Mouse (Mus musculus): ENCODE results near the gene Ccdc116.

The Ccdc116 gene

DNA sequence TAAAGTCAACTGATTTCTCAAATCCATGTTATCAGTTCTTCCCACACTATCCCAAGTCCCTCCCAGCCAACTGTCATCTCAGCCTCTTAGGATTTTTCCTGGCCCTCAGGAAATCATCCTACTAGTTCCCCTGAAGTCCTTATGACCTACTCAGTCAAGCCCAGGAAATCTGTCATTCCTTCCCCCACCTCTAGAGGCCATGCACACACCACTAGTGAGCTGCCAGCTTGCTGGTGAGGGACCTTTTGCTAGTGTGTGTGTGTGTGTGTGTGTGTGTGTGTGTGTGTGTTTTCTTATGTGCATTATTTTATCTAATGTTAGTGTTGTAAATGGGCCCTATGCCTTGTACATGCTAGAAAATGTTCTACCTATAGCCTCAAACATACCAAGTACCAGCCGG is 19.7 kb downstream of the Ccdc116 start:
- peak; percentile 82 for DNase-seq (ENCODE audit: low spot score)

DNA sequence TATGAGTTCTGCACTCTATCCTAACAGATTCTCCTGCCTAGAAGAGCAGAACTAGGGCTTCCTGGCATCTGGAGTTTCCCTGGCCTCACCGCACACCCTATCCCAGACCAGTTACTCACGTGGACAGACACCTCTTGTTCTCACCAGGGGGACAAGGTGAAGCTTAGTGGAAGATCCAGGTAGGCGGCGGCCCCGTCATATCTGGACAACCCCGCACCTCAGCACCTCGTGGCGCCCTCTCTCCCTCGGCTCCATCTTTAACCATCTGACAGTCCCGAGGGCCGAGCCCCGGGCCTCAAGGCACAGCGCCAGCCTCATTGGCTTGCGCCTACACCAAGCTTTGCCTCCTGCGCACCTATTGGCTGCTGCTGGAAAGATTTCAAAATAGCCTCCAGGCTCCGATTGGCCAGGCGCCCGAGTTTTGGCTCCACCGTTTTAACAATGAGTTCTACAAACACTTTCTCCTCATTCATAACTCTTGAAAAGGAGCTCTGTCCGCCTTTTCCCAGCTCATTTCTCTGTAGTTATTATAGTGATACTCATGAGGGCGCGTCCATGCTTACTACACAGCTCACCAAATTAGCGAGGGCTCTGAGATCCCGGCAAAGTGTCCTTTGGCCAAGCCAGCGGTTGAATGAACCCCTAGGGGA is 22.0 kb downstream of the Ccdc116 start, which contains the start of gene 2610318N02Rik:
Gene 2610318N02Rik, minus strand, starts transcription at position 297 of the 650 bp plus-strand sequence.
- DNase-seq (ENCODE audit: low spot score), result peak; percentile 58

DNA sequence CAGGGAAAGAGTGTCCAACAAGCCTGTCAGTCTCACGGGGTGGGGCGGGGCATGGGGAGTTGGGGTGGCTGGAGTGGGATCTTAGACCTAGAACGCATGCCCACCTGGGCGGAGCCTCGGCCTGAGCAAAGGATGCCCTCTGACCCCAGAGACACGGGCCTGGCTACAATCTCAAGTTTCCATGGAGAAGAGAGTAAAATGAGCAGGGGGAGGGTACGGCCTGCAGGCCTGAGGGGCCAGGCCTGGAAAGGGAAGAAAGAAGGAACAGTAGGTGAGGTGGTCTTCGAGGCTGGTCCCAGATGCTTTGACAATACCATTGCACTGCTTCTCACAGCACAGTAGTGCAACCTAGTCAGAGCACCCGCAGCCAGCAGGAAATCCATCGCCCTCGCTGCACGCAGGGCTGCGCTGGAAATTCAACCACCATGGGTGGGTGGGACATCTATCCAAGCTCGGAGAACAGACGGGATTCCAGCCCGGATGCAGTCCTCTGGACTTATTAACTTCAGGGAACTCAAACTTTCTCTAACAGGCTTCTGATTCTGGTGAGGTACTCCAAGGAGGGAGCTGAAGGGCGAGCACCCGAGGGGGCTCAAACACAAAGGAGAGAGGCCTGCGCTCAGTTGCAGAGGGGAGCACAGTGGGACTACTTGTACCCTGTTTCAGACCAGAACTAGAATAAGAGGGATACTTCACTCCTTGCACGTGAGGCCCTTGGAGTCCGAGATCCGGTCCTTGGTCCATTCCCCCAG is 22.7 kb downstream of the Ccdc116 start:
- no peak for DNase-seq (ENCODE audit: low spot score)

DNA sequence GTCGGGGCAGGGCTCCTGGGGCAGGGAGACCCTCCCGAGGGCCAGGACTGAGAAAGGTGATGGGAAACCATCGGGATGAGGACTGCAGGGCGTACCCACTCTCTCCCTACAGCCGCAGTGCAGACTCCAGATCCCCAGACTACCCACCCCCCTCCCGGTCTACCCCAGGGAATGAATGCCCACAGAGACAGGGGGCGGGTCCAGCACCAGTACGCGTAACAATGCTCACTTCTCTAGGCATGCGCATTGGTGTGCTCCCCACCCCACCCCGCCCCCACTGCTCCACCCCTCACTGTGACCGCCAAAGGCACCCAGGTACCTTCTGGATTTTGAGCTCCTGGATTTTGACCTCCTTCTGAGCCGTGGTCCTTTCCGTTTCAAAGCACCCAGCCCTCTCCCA is 25.5 kb downstream of the Ccdc116 start:
- DNase-seq (ENCODE audit: low spot score), result no peak

DNA sequence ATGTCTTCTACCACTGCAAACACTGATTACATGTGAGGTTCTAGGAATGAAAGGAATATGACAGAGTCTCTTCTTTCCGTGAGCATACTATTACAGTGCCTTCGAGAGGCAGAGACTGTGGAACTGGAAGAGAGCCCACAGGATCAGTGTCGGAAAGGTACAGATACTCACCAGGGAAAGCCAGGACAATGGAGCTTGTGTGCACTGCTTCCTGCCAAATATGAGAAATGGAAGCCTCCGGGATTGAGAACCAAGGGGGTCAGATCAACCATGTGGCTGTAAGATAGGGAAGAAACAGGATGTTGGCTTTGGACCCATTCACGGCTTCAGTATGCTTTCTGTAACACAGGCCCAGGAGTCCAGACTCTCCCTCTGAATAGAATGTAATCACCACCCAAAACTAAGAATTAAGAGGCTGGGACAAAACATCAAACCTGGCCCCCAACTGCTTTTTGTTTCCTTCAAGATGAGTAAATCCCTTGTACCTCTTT is 29.7 kb downstream of the Ccdc116 start:
- DNase-seq (ENCODE audit: low spot score), result no peak

DNA sequence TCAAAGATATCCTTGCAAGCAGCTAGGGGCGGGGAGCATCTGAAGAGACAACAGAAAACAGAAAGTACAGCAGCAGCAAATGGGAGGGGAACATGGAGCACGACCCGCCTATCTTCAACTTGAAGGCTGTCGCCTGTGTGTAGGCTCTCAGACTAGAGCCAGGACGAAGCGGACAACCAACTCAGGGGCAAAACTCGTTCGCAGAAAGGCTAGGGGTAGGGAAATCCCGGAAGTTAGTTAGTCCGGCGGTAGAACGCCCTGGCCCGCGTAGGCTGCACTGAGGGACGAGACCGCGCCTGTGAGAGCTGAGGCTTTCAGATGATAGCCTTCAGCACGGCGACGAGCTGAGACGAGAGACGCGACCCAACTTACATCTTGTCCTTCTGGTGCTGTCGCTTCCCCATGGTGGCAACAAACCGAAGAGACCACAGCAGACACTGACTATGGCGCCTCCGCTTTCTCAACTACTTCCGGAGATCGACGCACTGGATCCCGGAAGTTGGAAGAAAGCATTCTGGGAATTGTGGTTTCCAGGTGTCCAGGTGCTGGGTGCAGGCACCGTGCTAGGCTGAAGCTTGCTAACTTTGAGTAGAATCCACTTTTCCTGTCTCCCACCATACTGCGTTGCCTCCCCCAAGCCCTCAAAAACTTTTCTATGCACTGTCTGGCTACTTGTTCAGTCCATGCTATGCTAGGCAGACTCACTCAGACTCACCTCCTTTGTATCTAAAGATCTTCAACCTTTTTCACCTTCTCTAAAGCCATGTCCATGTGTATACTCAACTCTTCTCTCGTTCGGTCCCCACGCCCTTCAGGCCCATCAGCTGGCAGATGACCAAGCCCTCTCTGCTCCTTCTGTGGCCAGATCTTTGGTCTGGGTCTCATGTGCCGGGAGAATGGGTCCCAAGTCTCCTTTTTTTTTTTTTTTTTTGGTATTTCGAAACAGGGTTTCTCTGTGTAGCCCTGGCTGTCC is 36.0 kb downstream of the Ccdc116 start, which contains the start of gene Ppil2:
Gene Ppil2, minus strand, starts transcription at position 487 of the 973 bp plus-strand sequence.
- DNase-seq (ENCODE audit: low spot score), result peak; percentile 87

DNA sequence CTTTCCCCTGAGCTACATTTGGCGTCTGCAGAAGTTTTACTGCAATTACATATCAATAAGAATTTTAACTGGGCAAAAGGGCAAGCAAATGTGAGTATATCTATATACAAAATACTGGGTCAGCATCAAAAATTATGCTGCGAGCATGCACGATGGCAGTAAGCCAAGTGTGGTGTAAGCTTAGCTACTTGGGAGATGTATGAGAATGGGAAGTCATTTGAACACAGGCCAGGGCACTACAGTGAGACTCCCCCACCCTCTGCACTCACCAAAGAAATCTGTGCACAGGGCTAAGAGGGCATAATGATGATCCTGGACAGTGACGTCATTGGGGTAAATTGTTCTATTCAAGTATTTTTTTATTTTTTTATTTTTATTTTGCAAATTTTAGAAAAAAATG is 42.4 kb downstream of the Ccdc116 start:
- peak; percentile 74 for DNase-seq (ENCODE audit: low spot score)

DNA sequence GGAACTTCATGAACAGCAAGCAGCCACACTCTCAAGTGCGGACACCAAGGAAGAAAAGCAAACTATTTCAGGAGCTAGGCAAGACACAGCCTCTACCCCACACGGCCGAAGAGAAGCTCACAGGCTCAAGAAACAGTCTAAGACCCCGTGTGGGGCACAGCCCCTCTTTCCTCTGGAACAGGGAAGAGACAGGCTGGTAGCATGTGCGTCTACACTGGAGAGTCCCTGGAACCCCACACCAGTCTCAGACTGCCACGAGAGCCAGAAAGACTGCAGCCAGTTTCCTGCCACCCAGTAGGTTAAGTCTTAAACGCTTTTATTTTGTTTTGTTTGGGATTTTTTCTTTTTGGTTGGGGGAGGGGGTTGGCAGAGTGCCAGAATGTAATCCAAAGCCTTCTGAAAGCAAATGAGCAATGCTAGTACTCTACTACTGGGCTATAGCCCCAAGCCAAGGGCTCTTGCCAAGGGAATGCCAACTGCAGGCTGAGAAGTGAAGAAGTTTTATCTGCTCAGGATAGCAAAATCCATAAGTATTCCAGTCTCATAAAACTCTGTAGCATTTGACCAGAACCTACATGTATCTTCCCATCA is 44.3 kb downstream of the Ccdc116 start:
- DNase-seq (ENCODE audit: low spot score), result peak; percentile 89

DNA sequence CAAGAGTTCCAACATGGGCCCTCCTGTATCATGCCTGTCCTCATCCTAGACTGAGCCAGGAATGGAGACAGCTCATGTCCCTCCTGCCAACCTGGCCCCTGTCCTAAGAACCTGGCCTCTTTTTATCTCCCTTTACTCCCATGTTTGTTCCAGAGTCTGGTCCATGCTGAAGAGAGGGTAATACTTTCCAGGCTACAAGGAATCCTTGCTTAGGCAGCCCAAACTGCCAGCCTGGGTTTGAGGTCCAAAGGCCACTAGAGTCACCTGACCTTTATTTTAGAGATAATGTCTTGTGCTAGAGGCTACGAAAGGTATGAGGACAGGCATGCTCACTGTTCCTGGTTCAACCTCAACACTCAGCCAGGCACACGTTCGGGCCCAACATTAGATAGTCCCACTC is 50.1 kb downstream of the Ccdc116 start:
- DNase-seq (ENCODE audit: low spot score), result no peak
